Mouse (Mus musculus): ENCODE data around the gene Grid1. TPM values are rescaled to one million over a fixed set of nuclear protein-coding genes. Genes with fewer than 3 reads are reported as not detected.

The Grid1 gene
- polyA plus RNA-seq, 1 experiment from 2014 or later = 0.33 TPM

DNA sequence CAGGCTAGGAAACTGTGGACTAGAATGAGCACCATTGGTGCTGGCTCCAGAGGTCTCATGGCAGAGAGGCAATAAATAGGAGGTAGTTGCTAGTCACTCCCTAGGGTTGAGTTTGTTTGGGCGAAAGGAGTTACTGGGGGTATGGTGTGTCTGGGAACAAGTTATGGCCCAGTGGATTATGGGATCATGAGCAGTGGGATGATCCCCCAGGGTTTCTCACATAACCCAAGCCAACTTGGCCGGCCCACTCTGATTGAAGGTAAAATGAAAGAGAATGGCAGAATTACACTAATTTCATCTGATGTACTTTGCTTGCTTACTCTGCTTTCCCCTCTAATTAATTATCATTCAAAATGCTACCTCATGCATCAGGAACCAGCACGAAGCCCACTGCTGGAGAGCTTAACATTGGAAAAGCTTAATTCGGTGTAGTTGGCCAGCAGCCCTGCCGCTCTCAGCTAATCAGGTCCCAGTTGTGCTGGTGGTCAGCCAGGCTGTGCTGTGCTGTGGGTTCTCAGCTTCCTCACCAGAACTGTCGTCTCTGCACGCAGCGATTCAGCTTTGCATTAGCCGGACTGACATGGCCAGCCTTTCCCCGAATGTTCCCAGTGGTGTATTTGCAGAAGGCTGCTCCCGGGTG is 207.7 kb downstream of the Grid1 start:
- no peak overlapping the region for H3K9ac ChIP-seq
- H3K9me3 ChIP-seq (replicated peaks) = no peaks in the 10 kb centered on the region
- no peak overlapping the region for H3K4me2 ChIP-seq
- H3K4me1 ChIP-seq (replicated peaks) = no peaks in the 10 kb centered on the region
- H3K27ac ChIP-seq = no peak overlapping the region
- H3K36me3 ChIP-seq = no peaks in the 10 kb centered on the region
- no peak for ATAC-seq (replicated peaks; ENCODE audit: insufficient number of reproducible peaks, insufficient read depth, low FRiP score, low read depth)
- WGBS = 55% methylated on average over 11 of the region's 11 CpGs
- H3K4me3 ChIP-seq = no peak overlapping the region
- no peaks in the 10 kb centered on the region for H3K27me3 ChIP-seq

DNA sequence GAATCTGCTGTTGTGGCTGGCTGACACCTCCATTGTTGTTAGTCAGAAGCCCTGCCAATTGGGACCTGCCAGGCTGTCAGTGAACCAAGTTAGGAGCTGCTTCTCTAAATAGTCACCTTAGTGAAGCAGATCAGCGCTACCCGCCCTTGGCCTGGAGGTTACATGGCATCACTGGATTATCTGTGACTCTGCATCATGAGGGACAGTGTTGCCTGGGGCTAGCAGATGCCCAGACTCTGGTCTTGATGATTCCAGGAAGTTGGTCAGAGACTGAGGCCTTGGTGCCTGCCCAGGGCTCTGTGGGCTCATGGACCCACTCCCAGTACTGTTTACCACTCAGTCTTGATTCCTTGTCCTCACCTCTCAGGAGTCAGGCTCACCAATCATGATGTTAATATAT is 209.7 kb downstream of the Grid1 start:
- H3K9ac ChIP-seq = no peak overlapping the region
- no peak overlapping the region for H3K4me2 ChIP-seq
- H3K27ac ChIP-seq = no peak overlapping the region
- no peaks in the 10 kb centered on the region for H3K27me3 ChIP-seq
- H3K4me3 ChIP-seq = no peak overlapping the region
- no peak for ATAC-seq (replicated peaks; ENCODE audit: insufficient number of reproducible peaks, insufficient read depth, low FRiP score, low read depth)
- no peaks in the 10 kb centered on the region for H3K9me3 ChIP-seq (replicated peaks)
- WGBS = 93% methylated on average over 2 of the region's 2 CpGs
- H3K4me1 ChIP-seq (replicated peaks) = no peaks in the 10 kb centered on the region
- H3K36me3 ChIP-seq = no peaks in the 10 kb centered on the region

DNA sequence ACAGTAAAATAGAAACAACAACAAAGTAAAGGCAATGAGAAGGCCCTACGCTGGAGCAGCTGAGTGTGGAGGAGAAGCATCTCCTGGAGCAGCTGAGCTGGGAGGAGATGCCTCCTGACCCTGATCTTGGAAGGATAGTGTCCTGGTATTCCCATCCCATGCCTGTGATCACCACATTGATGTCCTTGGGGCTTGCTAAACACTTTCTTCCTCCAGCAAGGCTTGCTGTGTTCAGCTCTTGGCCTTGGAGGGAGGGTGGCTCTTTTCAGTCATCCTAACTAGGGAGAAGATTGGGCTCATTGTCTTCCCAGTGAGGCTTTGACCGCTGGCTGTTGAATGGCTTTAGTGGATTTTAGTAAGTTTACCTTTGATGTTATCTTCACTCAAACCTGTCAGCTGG is 210.4 kb downstream of the Grid1 start:
- Histone ChIP-seq H3K9ac (no peak overlapping the region), H3K4me2 (no peak overlapping the region), H3K4me3 (no peak overlapping the region), H3K4me1 (replicated peaks) (no peaks in the 10 kb centered on the region), H3K9me3 (replicated peaks) (no peaks in the 10 kb centered on the region), H3K27me3 (no peaks in the 10 kb centered on the region), H3K36me3 (no peaks in the 10 kb centered on the region), H3K27ac (no peak overlapping the region)
- WGBS = 72% methylated on average over 2 of the region's 2 CpGs
- no peak for ATAC-seq (replicated peaks; ENCODE audit: insufficient number of reproducible peaks, insufficient read depth, low FRiP score, low read depth)

DNA sequence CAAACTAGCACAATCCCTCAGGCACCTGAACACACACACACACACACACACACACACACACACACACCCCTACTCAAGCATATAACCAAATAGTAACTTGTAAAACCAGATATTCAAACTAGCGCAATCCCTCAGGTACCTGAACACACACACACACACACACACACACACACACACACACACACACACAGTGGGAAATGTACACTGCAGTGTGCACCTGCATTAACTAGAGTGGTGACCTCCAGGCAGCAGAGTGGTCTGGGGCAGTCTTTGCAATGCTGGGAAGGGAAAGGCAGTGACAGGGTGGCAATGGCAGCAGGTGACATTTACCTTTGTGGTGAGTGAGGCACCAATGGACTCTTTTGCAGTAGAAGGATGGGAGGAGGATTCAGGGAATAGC is 212.4 kb downstream of the Grid1 start:
- Histone ChIP-seq H3K9ac (no peak overlapping the region), H3K4me2 (no peak overlapping the region), H3K27me3 (no peaks in the 10 kb centered on the region), H3K27ac (no peak overlapping the region), H3K36me3 (no peaks in the 10 kb centered on the region), H3K4me1 (replicated peaks) (no peaks in the 10 kb centered on the region), H3K9me3 (replicated peaks) (no peaks in the 10 kb centered on the region), H3K4me3 (no peak overlapping the region)
- WGBS = 81% methylated on average over 1 of the region's 1 CpGs
- ATAC-seq (replicated peaks; ENCODE audit: insufficient number of reproducible peaks, insufficient read depth, low FRiP score, low read depth) = no peak

DNA sequence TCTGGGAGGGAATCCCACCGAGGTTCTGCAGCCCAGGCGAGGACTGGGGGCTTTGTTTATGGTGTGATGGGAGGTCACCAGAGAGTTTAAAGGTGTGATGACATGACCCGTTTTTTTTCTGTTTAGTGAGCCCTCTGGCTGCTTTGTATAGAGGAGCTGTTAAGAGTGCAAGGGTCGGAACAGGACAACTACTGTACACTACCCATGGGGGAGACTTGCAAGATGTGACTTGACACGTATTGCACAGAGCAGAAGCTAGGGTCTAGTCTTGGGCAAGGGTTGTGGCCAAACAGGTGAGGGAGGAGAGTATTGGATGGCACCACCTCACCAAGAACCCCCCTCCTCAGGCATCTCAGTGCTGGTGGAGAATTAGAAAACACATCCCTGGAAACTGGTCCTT is 224.4 kb downstream of the Grid1 start:
- Histone ChIP-seq H3K27ac (no peak overlapping the region), H3K4me1 (replicated peaks) (no peaks in the 10 kb centered on the region), H3K9me3 (replicated peaks) (no peaks in the 10 kb centered on the region), H3K36me3 (no peaks in the 10 kb centered on the region), H3K4me3 (no peak overlapping the region), H3K4me2 (no peak overlapping the region), H3K9ac (no peak overlapping the region), H3K27me3 (no peaks in the 10 kb centered on the region)
- 57% methylated on average over 5 of the region's 5 CpGs for WGBS
- ATAC-seq (replicated peaks; ENCODE audit: insufficient number of reproducible peaks, insufficient read depth, low FRiP score, low read depth) = no peak

DNA sequence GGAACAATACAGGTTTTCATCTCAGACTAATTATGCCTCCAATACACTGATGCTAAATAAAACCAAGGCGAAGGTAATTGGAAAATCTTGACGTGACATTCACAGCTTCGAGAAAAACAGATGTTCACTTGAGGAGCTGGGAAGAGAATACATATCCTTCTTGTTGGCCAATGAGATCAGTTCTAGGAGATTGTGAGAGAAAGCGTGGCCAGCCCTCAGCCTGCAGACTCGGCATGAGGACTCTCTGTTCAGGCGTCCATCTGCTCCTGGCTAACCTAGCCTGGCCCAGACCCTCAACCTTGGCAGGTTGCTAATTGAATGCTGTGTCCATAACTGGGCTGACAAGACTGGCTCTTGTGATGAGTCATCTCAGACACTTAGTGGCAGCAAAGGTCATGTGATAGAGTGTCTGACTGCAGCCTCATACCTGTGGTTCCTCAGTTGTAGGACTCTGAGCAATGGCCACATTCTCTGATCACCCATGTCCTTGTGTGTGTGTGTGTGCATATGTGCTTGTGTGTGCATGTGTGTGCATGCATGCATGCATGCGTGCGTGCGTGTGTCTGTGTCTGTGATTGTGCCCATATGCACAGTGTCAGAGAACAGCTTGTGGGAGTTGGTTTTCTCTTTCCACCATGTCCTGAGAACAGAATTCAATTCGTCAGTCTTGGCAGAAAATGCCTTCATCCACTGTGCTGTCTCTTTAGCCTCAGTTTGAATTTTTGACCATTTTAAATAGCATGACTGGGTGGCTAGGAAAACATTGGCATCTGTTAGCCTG is 225.2 kb downstream of the Grid1 start:
- H3K4me1 ChIP-seq (replicated peaks) = no peaks in the 10 kb centered on the region
- H3K4me2 ChIP-seq = no peak overlapping the region
- H3K9me3 ChIP-seq (replicated peaks) = no peaks in the 10 kb centered on the region
- no peak overlapping the region for H3K4me3 ChIP-seq
- no peaks in the 10 kb centered on the region for H3K27me3 ChIP-seq
- no peaks in the 10 kb centered on the region for H3K36me3 ChIP-seq
- H3K9ac ChIP-seq = no peak overlapping the region
- no peak overlapping the region for H3K27ac ChIP-seq
- ATAC-seq (replicated peaks; ENCODE audit: insufficient number of reproducible peaks, insufficient read depth, low FRiP score, low read depth) = no peak
- WGBS = 79% methylated on average over 10 of the region's 10 CpGs

DNA sequence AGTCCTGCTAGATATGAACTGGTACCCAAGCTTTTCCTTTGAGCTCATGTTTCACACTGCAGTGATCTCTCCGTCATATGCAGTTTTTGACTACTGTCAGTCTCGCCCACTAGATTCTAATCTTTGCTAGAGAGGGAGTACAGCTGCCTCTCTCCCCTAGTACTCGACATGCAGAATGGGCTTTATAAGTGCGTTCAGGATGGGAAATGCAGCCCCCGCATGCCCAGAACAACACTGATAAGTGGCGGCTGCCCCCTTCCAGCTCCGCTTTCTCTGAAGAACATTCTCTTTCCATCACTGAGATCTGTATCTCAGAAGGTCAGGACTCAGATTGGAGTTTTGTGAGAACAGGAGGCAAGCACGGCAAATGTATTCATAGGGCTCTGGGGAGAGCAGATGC is 229.3 kb downstream of the Grid1 start:
- no peaks in the 10 kb centered on the region for H3K36me3 ChIP-seq
- no peaks in the 10 kb centered on the region for H3K27me3 ChIP-seq
- H3K9ac ChIP-seq = no peak overlapping the region
- no peak overlapping the region for H3K4me3 ChIP-seq
- H3K4me2 ChIP-seq = no peak overlapping the region
- H3K27ac ChIP-seq = no peak overlapping the region
- no peak for ATAC-seq (replicated peaks; ENCODE audit: insufficient number of reproducible peaks, insufficient read depth, low FRiP score, low read depth)
- WGBS = 50% methylated on average over 8 of the region's 8 CpGs
- H3K9me3 ChIP-seq (replicated peaks) = no peaks in the 10 kb centered on the region
- H3K4me1 ChIP-seq (replicated peaks) = no peaks in the 10 kb centered on the region

DNA sequence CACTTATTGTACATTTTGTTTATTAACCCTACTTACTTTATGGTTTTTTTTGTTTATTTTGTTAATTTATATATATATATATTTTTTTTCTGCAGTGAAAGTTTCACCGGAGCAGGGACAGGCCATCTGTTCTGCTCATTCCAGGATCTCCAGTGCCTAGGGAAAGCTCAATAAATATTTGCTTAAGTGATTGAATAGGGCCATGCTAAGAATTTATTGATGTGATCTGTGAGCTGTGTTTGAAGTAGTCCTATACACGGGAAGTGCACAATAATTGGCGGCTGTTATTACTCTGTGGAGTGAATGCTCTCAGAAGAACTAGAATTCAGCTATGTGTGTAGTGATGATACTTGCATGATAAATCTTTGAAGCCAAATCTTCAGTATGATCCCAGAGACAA is 234.2 kb downstream of the Grid1 start:
- H3K4me1 ChIP-seq (replicated peaks) = no peaks in the 10 kb centered on the region
- H3K4me2 ChIP-seq = no peak overlapping the region
- H3K36me3 ChIP-seq = no peaks in the 10 kb centered on the region
- H3K27me3 ChIP-seq = no peaks in the 10 kb centered on the region
- no peaks in the 10 kb centered on the region for H3K9me3 ChIP-seq (replicated peaks)
- 73% methylated on average over 3 of the region's 3 CpGs for WGBS
- H3K4me3 ChIP-seq = no peak overlapping the region
- H3K27ac ChIP-seq = no peak overlapping the region
- ATAC-seq (replicated peaks; ENCODE audit: insufficient number of reproducible peaks, insufficient read depth, low FRiP score, low read depth) = no peak
- H3K9ac ChIP-seq = no peak overlapping the region

DNA sequence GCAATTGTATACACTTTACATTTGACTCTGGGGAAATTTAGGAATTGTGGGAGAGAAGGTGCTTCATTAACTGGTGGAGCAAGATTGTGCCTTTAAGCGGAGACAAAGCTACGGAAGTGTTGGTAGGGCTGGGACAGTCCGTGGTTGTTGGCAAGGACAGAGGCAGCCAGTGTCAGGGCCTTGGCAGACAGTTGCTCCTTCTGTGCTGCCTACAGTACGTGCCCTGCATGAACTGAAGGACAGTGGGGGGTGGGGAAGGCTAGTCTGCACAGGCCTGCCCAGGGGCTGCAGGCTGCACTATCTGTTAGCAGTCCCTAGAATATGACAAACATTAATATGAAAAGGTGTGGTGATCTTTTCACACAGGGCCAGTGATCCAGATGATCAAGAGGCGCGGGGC is 254.7 kb downstream of the Grid1 start:
- Histone ChIP-seq H3K9ac (no peak overlapping the region), H3K27ac (no peak overlapping the region), H3K4me3 (no peak overlapping the region), H3K9me3 (replicated peaks) (no peaks in the 10 kb centered on the region), H3K27me3 (no peaks in the 10 kb centered on the region), H3K36me3 (no peaks in the 10 kb centered on the region), H3K4me2 (no peak overlapping the region), H3K4me1 (replicated peaks) (no peaks in the 10 kb centered on the region)
- ATAC-seq (replicated peaks; ENCODE audit: insufficient number of reproducible peaks, insufficient read depth, low FRiP score, low read depth) = peak; percentile 75
- 60% methylated on average over 6 of the region's 6 CpGs for WGBS

DNA sequence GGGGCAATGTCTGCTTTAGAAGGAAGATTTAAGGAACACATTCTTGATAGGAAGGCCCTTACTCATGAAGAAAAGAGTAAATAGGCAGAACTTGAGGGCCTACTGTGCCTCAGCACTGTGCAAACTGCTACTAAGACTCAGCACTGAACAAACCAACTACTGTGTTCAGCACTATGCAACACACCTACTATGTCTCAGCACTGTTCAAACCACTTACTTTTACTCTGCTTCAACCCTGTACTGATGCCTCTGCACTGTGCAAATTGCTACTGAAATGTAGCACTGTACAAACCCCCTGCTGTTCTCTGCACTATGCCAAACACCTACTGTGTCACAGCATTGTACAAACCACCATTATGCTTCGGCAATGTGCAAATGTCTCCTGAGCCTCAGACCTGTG is 260.0 kb downstream of the Grid1 start:
- H3K27ac ChIP-seq = no peak overlapping the region
- no peak overlapping the region for H3K4me2 ChIP-seq
- no peaks in the 10 kb centered on the region for H3K36me3 ChIP-seq
- no peaks in the 10 kb centered on the region for H3K27me3 ChIP-seq
- H3K9me3 ChIP-seq (replicated peaks) = no peaks in the 10 kb centered on the region
- WGBS = 91% methylated on average over 1 of the region's 1 CpGs
- no peak for ATAC-seq (replicated peaks; ENCODE audit: insufficient number of reproducible peaks, insufficient read depth, low FRiP score, low read depth)
- no peaks in the 10 kb centered on the region for H3K4me1 ChIP-seq (replicated peaks)
- no peak overlapping the region for H3K4me3 ChIP-seq
- H3K9ac ChIP-seq = no peak overlapping the region

DNA sequence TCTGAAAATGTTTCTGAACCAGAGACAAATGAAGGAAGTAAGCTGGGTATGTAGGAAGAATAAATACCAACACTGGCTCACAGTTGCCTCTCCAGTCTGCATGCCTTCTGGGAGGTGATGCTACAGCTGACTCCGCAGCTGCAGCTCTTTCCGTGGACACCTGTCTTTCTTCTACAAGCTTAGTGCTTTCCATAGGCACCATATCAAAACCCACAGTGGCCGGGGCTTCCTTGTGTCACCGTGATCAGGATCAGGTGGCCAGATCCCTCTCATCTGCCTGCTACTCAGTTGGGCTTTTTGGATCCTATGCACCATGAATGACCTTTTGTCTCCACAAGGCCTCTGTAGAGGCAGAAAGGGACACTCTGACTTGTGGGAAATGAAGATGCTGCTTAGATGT is 272.7 kb downstream of the Grid1 start:
- Histone ChIP-seq H3K27ac (no peak overlapping the region), H3K4me3 (no peak overlapping the region), H3K4me2 (no peak overlapping the region), H3K27me3 (peaks cover 3% of the 10 kb centered on the region; the same call in 1 of the 2 replicates), H3K36me3 (no peaks in the 10 kb centered on the region), H3K9me3 (replicated peaks) (no peaks in the 10 kb centered on the region), H3K4me1 (replicated peaks) (peaks cover 6% of the 10 kb centered on the region), H3K9ac (no peak overlapping the region)
- no peak for ATAC-seq (replicated peaks; ENCODE audit: insufficient number of reproducible peaks, insufficient read depth, low FRiP score, low read depth)
- 86% methylated on average over 4 of the region's 4 CpGs for WGBS
